15 mouse cellular contexts compared by ENCODE assay signal in genomic region chr15:77276300-77276699, GRCm38 (mm10). TPM values are rescaled to one million over a fixed set of nuclear protein-coding genes. Genes with fewer than 3 reads are reported as not detected.
DNase-seq lines count a peak whose midpoint lies in the region; ATAC-seq and TF ChIP-seq lines count a peak whose summit lies in the region.
"Had no signal": no experiment of that assay in that cellular context is flagged by ENCODE, and none has a peak within 500 bp of the region (broad histone marks: within the 10 kb centered on the region; RNA-seq: fewer than 3 reads in every experiment).

No protein-coding gene starts in this region.

- no peak for DNase-seq in layer of hippocampus, adult 2 months (ENCODE audit: low spot score in 2 of 2)
- DNase-seq in layer of hippocampus, postnatal 14 days (ENCODE audit: low spot score in 2 of 2), result no peak
- no peak for DNase-seq in midbrain, postnatal 0 days (ENCODE audit: low spot score)
- DNase-seq: adrenal gland, adult 8-10 months; adrenal gland, postnatal 36 days; cerebellum, adult 2 months; cerebellum, postnatal 10 days; gastrocnemius, postnatal 14 days; heart, postnatal 36 days had no signal

- H3K9ac ChIP-seq in midbrain, postnatal 0 days (replicated peaks; ENCODE audit: low read length, poor library complexity, severe bottlenecking), result no peak overlapping the region
- no peak overlapping the region for H3K9ac ChIP-seq in midbrain, embryonic 15.5 days
- no peak overlapping the region for H3K9ac ChIP-seq in stomach, embryonic 16.5 days (ENCODE audit: low read length)
- H3K9ac ChIP-seq: heart, embryonic 13.5 days; hindbrain, embryonic 15.5 days had no signal

- WGBS in midbrain, postnatal 0 days, result 71% methylated on average over 1 of the region's 1 CpGs
- 71% methylated on average over 1 of the region's 1 CpGs for WGBS in midbrain, embryonic 15.5 days
- WGBS in stomach, embryonic 16.5 days, result 58% methylated on average over 1 of the region's 1 CpGs

- no peak overlapping the region for H3K4me2 ChIP-seq in midbrain, postnatal 0 days (ENCODE audit: low read depth, low read length, poor library complexity, severe bottlenecking)
- no peak overlapping the region for H3K4me2 ChIP-seq in midbrain, embryonic 15.5 days
- no peak overlapping the region for H3K4me2 ChIP-seq in stomach, embryonic 16.5 days (ENCODE audit: low read depth, low read length)
- H3K4me2 ChIP-seq: heart, embryonic 13.5 days; hindbrain, embryonic 15.5 days had no signal

- H3K4me1 ChIP-seq in midbrain, postnatal 0 days (ENCODE audit: insufficient read depth, low read length), result no peaks in the 10 kb centered on the region
- peaks cover 9% of the 10 kb centered on the region; the same call in 1 of the 2 replicates for H3K4me1 ChIP-seq in midbrain, embryonic 15.5 days
- H3K4me1 ChIP-seq in stomach, embryonic 16.5 days (ENCODE audit: control insufficient read depth, insufficient read depth, low read length), result peaks cover 6% of the 10 kb centered on the region

- H3K36me3 ChIP-seq in midbrain, postnatal 0 days (ENCODE audit: insufficient read depth, low read length), result no peaks in the 10 kb centered on the region
- no peaks in the 10 kb centered on the region for H3K36me3 ChIP-seq in midbrain, embryonic 15.5 days (replicated peaks)
- H3K36me3 ChIP-seq in stomach, embryonic 16.5 days (ENCODE audit: control insufficient read depth, insufficient read depth, low read length), result 0 out of 2 replicates have a peak, but pooled peaks cover 3% of the 10 kb centered on the region
- H3K36me3 ChIP-seq: heart, embryonic 13.5 days; hindbrain, embryonic 15.5 days had no signal

- H3K9me3 ChIP-seq in midbrain, postnatal 0 days (ENCODE audit: low read length), result no peaks in the 10 kb centered on the region
- H3K9me3 ChIP-seq in midbrain, embryonic 15.5 days, result no peaks in the 10 kb centered on the region
- no peaks in the 10 kb centered on the region for H3K9me3 ChIP-seq in stomach, embryonic 16.5 days (replicated peaks; ENCODE audit: control insufficient read depth, low read length)
- H3K9me3 ChIP-seq: heart, embryonic 13.5 days; hindbrain, embryonic 15.5 days had no signal

- no peak for TF ChIP-seq CTCF in layer of hippocampus, adult 2 months (conservative IDR thresholded peaks at IDR 0.05)
- no peak for TF ChIP-seq CTCF in midbrain, postnatal 0 days (IDR thresholded peaks at IDR 0.05)

- H3K27me3 ChIP-seq in midbrain, postnatal 0 days (ENCODE audit: insufficient read depth, low read length), result no peaks in the 10 kb centered on the region
- no peaks in the 10 kb centered on the region for H3K27me3 ChIP-seq in midbrain, embryonic 15.5 days (replicated peaks)
- no peaks in the 10 kb centered on the region for H3K27me3 ChIP-seq in stomach, embryonic 16.5 days (ENCODE audit: control insufficient read depth, insufficient read depth, low read length)
- H3K27me3 ChIP-seq: heart, embryonic 13.5 days; hindbrain, embryonic 15.5 days had no signal

- H3K4me3 ChIP-seq in layer of hippocampus, adult 2 months, result no peak overlapping the region
- no peak overlapping the region for H3K4me3 ChIP-seq in midbrain, postnatal 0 days (ENCODE audit: low read depth, low read length)
- H3K4me3 ChIP-seq in midbrain, embryonic 15.5 days, result no peak overlapping the region
- no peak overlapping the region for H3K4me3 ChIP-seq in stomach, embryonic 16.5 days (replicated peaks; ENCODE audit: low read length)
- H3K4me3 ChIP-seq: heart, embryonic 13.5 days; hindbrain, embryonic 15.5 days had no signal

- H3K27ac ChIP-seq in layer of hippocampus, adult 2 months, result peak overlapping the region; percentile 61; the same call in 1 of the 2 replicates
- H3K27ac ChIP-seq in midbrain, postnatal 0 days (ENCODE audit: low read depth, low read length), result 0 out of 2 replicates have a peak overlapping the region, but pooled peaks have one; percentile 3
- H3K27ac ChIP-seq in midbrain, embryonic 15.5 days, result no peak overlapping the region
- 0 out of 2 replicates have a peak overlapping the region, but pooled peaks have one; percentile 23 for H3K27ac ChIP-seq in stomach, embryonic 16.5 days (ENCODE audit: low read length)
- H3K27ac ChIP-seq: heart, embryonic 13.5 days; hindbrain, embryonic 15.5 days had no signal

- no peak for ATAC-seq in midbrain, postnatal 0 days (ENCODE audit: low FRiP score)
- ATAC-seq in midbrain, embryonic 15.5 days (replicated peaks), result no peak
- ATAC-seq in stomach, embryonic 16.5 days (ENCODE audit: insufficient read depth, low FRiP score), result no peak
- ATAC-seq in inflammation-experienced regulatory T-cells, adult 6 months, result no peak
- ATAC-seq: forebrain, embryonic 16.5 days had no signal

RNA-seq across cellular contexts. Expression of gene Rbfox2, which starts 30.5 kb away (rescaled TPM):
- total RNA-seq in layer of hippocampus, adult 2 months (2021), result 100 to 1,000 TPM; 243 TPM
- total RNA-seq in layer of hippocampus, postnatal 14 days (2021), result 100 to 1,000 TPM; 228 to 234 TPM
- total RNA-seq in midbrain, postnatal 0 days (2014; rRNA removed), result 360 and 399 TPM in 2 replicates
- 96.4 and 96.6 TPM in 2 replicates for polyA plus RNA-seq in midbrain, postnatal 0 days (2015; fragmentation: Nextera tagmentation; extraction: Ambion mirVana)
- polyA plus RNA-seq in midbrain, embryonic 15.5 days (2015; fragmentation: Nextera tagmentation; extraction: Ambion mirVana), result 181 and 185 TPM in 2 replicates
- polyA plus RNA-seq in stomach, embryonic 16.5 days (2015; fragmentation: Nextera tagmentation; extraction: Ambion mirVana), result 55.7 and 63.6 TPM in 2 replicates
- not detected for polyA plus RNA-seq in inflammation-experienced regulatory T-cells, adult 6 months (2017; shearing (Covaris generic))

Comparison
In these comparisons a context has a peak if more than half of its experiments do, and no peak if none do; other contexts are left out.
1. RNA of gene Rbfox2, which starts 30.5 kb away (polyA plus RNA-seq): 181 to 185 TPM in midbrain, embryonic 15.5 days, 96.4 to 96.6 TPM in midbrain, postnatal 0 days and 55.7 to 63.6 TPM in stomach, embryonic 16.5 days; not detected in inflammation-experienced regulatory T-cells, adult 6 months; every median in the first group is over 10 times any median in the second.